Mouse (Mus musculus): ENCODE data around the gene Hoxb13. TPM values are rescaled to one million over a fixed set of nuclear protein-coding genes. Genes with fewer than 3 reads are reported as not detected.

Gene Hoxb13
- polyA plus RNA-seq, 1 experiment: not detected

- 73% methylated on average over 9 of the region's 9 CpGs for WGBS
- DNase-seq: no peak
- no peak for TF ChIP-seq POLR2A (IDR thresholded peaks at IDR 0.05; ENCODE audit: low read depth, low read length)
- no peak for TF ChIP-seq CTCF (conservative IDR thresholded peaks at IDR 0.05; ENCODE audit: insufficient read depth, insufficient read length, low read depth, low read length)
- H3K27ac ChIP-seq (ENCODE audit: insufficient read depth, low read depth, low read length): no peak overlapping the region
- no peak overlapping the region for H3K4me3 ChIP-seq (ENCODE audit: insufficient read depth, low read depth, low read length)
- H3K27me3 ChIP-seq (replicated peaks; ENCODE audit: control insufficient read depth, insufficient read depth, low read length): no peaks in the 10 kb centered on the region
- H3K4me1 ChIP-seq (ENCODE audit: control insufficient read depth, insufficient read depth, low read length): no peaks in the 10 kb centered on the region
- no peaks in the 10 kb centered on the region for H3K36me3 ChIP-seq (ENCODE audit: control insufficient read depth, insufficient read depth, low read length)
Measured at GRCm38 (mm10) chr11:96227676-96228075, 33.6 kb downstream of the Hoxb13 start.

- TF ChIP-seq CTCF (conservative IDR thresholded peaks at IDR 0.05; ENCODE audit: insufficient read depth, insufficient read length, low read depth, low read length): peak; percentile 72
- TF ChIP-seq POLR2A (IDR thresholded peaks at IDR 0.05; ENCODE audit: low read depth, low read length): no peak
- WGBS: 2% methylated on average over 12 of the region's 12 CpGs
- no peak overlapping the region for H3K27ac ChIP-seq (ENCODE audit: insufficient read depth, low read depth, low read length)
- peak; percentile 64 for DNase-seq
- no peaks in the 10 kb centered on the region for H3K27me3 ChIP-seq (replicated peaks; ENCODE audit: control insufficient read depth, insufficient read depth, low read length)
- no peak overlapping the region for H3K4me3 ChIP-seq (ENCODE audit: insufficient read depth, low read depth, low read length)
- H3K36me3 ChIP-seq (ENCODE audit: control insufficient read depth, insufficient read depth, low read length): no peaks in the 10 kb centered on the region
- no peaks in the 10 kb centered on the region for H3K4me1 ChIP-seq (ENCODE audit: control insufficient read depth, insufficient read depth, low read length)
Measured at GRCm38 (mm10) chr11:96234906-96235305, 40.8 kb downstream of the Hoxb13 start.

GRCm38 (mm10) chr11:96240211-96240610 lies 46.1 kb downstream of the Hoxb13 start:
- Histone ChIP-seq H3K4me3 (ENCODE audit: insufficient read depth, low read depth, low read length) (no peak overlapping the region), H3K4me1 (ENCODE audit: control insufficient read depth, insufficient read depth, low read length) (no peaks in the 10 kb centered on the region), H3K36me3 (ENCODE audit: control insufficient read depth, insufficient read depth, low read length) (no peaks in the 10 kb centered on the region), H3K27ac (ENCODE audit: insufficient read depth, low read depth, low read length) (no peak overlapping the region), H3K27me3 (replicated peaks; ENCODE audit: control insufficient read depth, insufficient read depth, low read length) (no peaks in the 10 kb centered on the region)
- DNase-seq: peak; percentile 68
- WGBS: 3% methylated on average over 7 of the region's 7 CpGs
- TF ChIP-seq POLR2A (IDR thresholded peaks at IDR 0.05; ENCODE audit: low read depth, low read length): no peak
- peak; percentile 88 for TF ChIP-seq CTCF (conservative IDR thresholded peaks at IDR 0.05; ENCODE audit: insufficient read depth, insufficient read length, low read depth, low read length)

Other genes starting within 250 kb of the Hoxb13 start
- gene Igf2bp1, start 188.4 kb upstream of the Hoxb13 start, polyA plus RNA-seq (2012; rRNA removed): 1.0 and 1.1 TPM in 2 replicates
- gene Gip, start 169.8 kb upstream of the Hoxb13 start, polyA plus RNA-seq (2012; rRNA removed): not detected in 2 replicates
- 35.5 and 45.9 TPM in 2 replicates for gene Snf8, start 159.4 kb upstream of the Hoxb13 start, polyA plus RNA-seq (2012; rRNA removed)
- gene Ube2z, start 128.9 kb upstream of the Hoxb13 start, polyA plus RNA-seq (2012; rRNA removed): 36.0 and 38.8 TPM in 2 replicates
- 1,915 and 2,050 TPM in 2 replicates for gene Atp5g1, start 118.6 kb upstream of the Hoxb13 start, polyA plus RNA-seq (2012; rRNA removed)
- gene Calcoco2, start 82.4 kb upstream of the Hoxb13 start, polyA plus RNA-seq (2012; rRNA removed): not detected in 2 replicates
- 0.05 TPM in 2 replicates for gene Ttll6, start 60.5 kb upstream of the Hoxb13 start, polyA plus RNA-seq (2012; rRNA removed)
- gene Hoxb9, start 77.1 kb downstream of the Hoxb13 start, polyA plus RNA-seq (2012; rRNA removed): 27.8 and 29.6 TPM in 2 replicates
- gene Hoxb8, start 87.6 kb downstream of the Hoxb13 start, polyA plus RNA-seq (2012; rRNA removed): 51.7 and 69.9 TPM in 2 replicates
- gene Hoxb7, start 92.3 kb downstream of the Hoxb13 start, polyA plus RNA-seq (2012; rRNA removed): 15.5 and 16.5 TPM in 2 replicates
- 62.7 and 67.9 TPM in 2 replicates for gene Hoxb6, start 98.2 kb downstream of the Hoxb13 start, polyA plus RNA-seq (2012; rRNA removed)
- gene Hoxb5, start 109.0 kb downstream of the Hoxb13 start, polyA plus RNA-seq (2012; rRNA removed): 7.7 and 8.4 TPM in 2 replicates
- 12.6 and 14.6 TPM in 2 replicates for gene Hoxb4, start 124.0 kb downstream of the Hoxb13 start, polyA plus RNA-seq (2012; rRNA removed)
- gene Hoxb3, start 129.0 kb downstream of the Hoxb13 start, polyA plus RNA-seq (2012; rRNA removed): 10.1 and 14.1 TPM in 2 replicates
- gene Hoxb2, start 156.2 kb downstream of the Hoxb13 start, polyA plus RNA-seq (2012; rRNA removed): 22.8 and 28.4 TPM in 2 replicates
- gene Hoxb1, start 171.4 kb downstream of the Hoxb13 start, polyA plus RNA-seq (2012; rRNA removed): not detected in 2 replicates